Mouse (Mus musculus) lung, postnatal 0 days (tissue): ENCODE results near the gene Ppp1r21. TPM values are rescaled to one million over a fixed set of nuclear protein-coding genes. Genes with fewer than 3 reads are reported as not detected.

Experiments
- ATAC-seq: fragments of 200-750 bp; cut with Nextera tagmentation; 2 replicates; pipeline ENCODE4 v1.8.0; 2017; ENCODE audit warnings: moderate library complexity
- DNase-seq: peaks from one replicate; pipeline ENCODE4 v3.0.0-alpha.2; 2016; ENCODE audit warnings: low spot score
- H3K27ac ChIP-seq: fragments of 300-500 bp; sonication (generic); 2 replicates; pipeline ENCODE4 v1.5.1; 2014; ENCODE audit warnings: antibody characterized with exemption, mild to moderate bottlenecking, low read length, mixed read lengths
- H3K27me3 ChIP-seq: fragments of 300-500 bp; sonication (generic); replicated peaks from 2 replicates; pipeline ENCODE4 v1.6.1; 2014; ENCODE audit warnings: low read length, mixed read lengths; ENCODE audit not compliant: insufficient read depth
- H3K36me3 ChIP-seq: fragments of 300-500 bp; sonication (generic); 2 replicates; pipeline ENCODE4 v1.6.1; 2014; ENCODE audit warnings: low read length, mixed read lengths; ENCODE audit not compliant: insufficient read depth
- H3K4me1 ChIP-seq: fragments of 300-500 bp; sonication (generic); 2 replicates; pipeline ENCODE4 v1.6.1; 2014; ENCODE audit warnings: antibody characterized with exemption, low read depth, low read length, mixed read lengths; ENCODE audit not compliant: insufficient read depth
- H3K4me2 ChIP-seq: fragments of 300-500 bp; sonication (generic); replicated peaks from 2 replicates; pipeline ENCODE4 v1.6.1; 2014; ENCODE audit warnings: low read depth, mild to moderate bottlenecking, low read length, moderate library complexity, mixed read lengths
- H3K4me3 ChIP-seq: fragments of 300-500 bp; sonication (generic); 2 replicates; pipeline ENCODE4 v1.5.1; 2014; ENCODE audit warnings: low read depth, low read length
- H3K9ac ChIP-seq: fragments of 300-500 bp; sonication (generic); replicated peaks from 2 replicates; pipeline ENCODE4 v1.6.1; 2014; ENCODE audit warnings: low read depth, mild to moderate bottlenecking
- H3K9me3 ChIP-seq: fragments of 300-500 bp; sonication (generic); 2 replicates; pipeline ENCODE4 v1.6.1; 2016; ENCODE audit warnings: low read length, mixed read lengths
- CTCF ChIP-seq: IDR thresholded peaks from 2 replicates; pipeline ENCODE4 v1.5.1; 2016; ENCODE audit warnings: antibody characterized with exemption, mild to moderate bottlenecking
- EP300 ChIP-seq: IDR thresholded peaks from 2 replicates; pipeline ENCODE4 v1.6.1; 2016; ENCODE audit warnings: antibody characterized with exemption, mild to moderate bottlenecking, control low read depth
- WGBS: fragments of 180-500 bp; shearing (Covaris S2); extraction: QIAGEN DNeasy Blood & Tissue Kit; methylation state at CpG from one replicate; pipeline ENCODE4 v1.1.7; 2014; 5-methylcytosine and 5-hydroxymethylcytosine counted together
- polyA plus RNA-seq: library from polyadenylated mRNA; unstranded; fragments of >200 nt; fragmentation: Nextera tagmentation; extraction: Ambion mirVana; gene quantifications from 2 replicates; pipeline ENCODE4 v1.2.1, GENCODE M21; 2015

Gene Ppp1r21
- polyA plus RNA-seq, 1 experiment from 2014 or later: 18.6 TPM

DNA sequence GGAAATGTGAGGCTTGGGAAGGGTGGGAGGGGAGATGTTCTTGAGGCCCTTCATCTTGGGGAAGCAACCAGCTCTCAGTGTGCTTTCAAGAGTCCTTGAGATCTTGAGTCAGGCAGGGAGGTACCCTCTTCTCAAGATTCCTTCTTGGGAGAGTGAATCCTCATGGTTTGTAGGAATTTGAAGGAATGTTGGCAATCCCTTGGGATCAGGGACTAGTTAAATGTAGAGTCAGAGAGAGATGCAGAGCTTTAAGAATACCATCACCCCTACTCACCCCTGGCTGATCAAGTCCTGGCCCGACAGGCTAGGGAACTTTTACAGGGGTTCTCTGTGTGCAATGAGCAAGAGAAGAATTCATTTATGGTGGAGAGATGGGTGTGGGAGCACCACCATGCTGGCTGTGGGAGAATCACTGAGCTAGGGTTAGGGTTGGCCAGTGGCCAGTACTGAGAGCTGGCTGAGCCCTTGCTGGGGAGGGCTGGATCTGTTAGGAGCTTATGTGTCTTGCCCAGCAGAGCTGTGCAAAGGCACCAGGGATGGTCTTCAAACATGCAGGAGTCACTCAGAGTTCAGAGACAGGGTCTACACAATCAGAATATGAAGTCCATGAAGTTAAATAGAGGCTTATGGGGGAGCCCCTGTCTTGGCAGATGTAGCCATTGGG lies 85.7 kb downstream of the Ppp1r21 start:
- ATAC-seq (no peak), DNase-seq (no peak)
- Histone ChIP-seq H3K4me3 (no peak overlapping the region), H3K9me3 (no peaks in the 10 kb centered on the region), H3K27me3 (no peaks in the 10 kb centered on the region), H3K4me2 (no peak overlapping the region), H3K4me1 (peaks cover 10% of the 10 kb centered on the region; the same call in 1 of the 2 replicates), H3K9ac (no peak overlapping the region), H3K27ac (no peak overlapping the region), H3K36me3 (no peaks in the 10 kb centered on the region)
- WGBS: 71% methylated on average over 1 of the region's 1 CpGs
- no peak for TF ChIP-seq CTCF
- TF ChIP-seq EP300: no peak; the same call in 1 of the 2 replicates

DNA sequence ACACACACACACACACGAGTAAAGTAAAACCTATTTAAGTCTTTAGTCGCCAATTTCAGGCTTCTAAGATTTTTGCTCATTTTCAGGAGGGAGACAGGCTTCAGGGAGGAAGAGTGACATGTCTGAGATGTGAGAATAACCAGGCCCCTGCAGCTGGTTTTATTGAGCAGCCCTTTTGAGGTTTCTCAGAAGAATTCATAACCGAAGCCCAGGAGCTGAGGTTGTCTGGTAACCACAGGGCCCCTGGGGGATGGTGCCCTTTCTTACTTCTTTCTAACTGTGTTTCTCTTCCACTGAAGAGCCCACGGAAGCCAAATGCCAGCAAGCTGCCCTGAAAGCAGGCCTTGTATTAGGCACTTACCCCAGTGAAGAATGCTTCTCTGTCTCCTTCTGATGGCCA lies 91.0 kb downstream of the Ppp1r21 start:
- Histone ChIP-seq H3K4me2 (no peak overlapping the region), H3K36me3 (peaks cover 3% of the 10 kb centered on the region; the same call in 1 of the 2 replicates), H3K4me3 (no peak overlapping the region), H3K27me3 (no peaks in the 10 kb centered on the region), H3K9ac (no peak overlapping the region), H3K4me1 (peaks cover 2% of the 10 kb centered on the region; the same call in 1 of the 2 replicates), H3K9me3 (no peaks in the 10 kb centered on the region), H3K27ac (no peak overlapping the region)
- TF ChIP-seq CTCF (no peak), EP300 (no peak)
- ATAC-seq (no peak), DNase-seq (no peak)
- 85% methylated on average over 4 of the region's 4 CpGs for WGBS

DNA sequence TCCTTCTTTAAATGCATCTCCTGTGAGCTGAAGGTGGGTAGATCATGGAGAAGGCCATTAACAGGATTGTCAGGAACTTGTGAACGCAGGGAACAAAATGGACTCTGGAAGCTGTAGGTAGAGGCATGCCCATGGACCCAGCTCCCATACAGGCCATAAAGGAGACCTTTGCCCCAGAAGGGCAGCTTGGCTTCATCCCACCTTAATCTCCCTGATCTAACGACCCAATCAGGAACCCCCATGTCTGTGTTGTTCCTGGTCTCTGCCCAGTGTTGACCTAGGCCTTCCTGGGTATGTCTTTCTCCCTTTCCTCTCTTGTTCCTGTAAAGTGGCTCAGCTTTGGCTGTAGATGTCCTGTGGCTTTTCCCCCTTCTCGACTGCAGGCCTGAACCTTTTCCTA lies 91.5 kb downstream of the Ppp1r21 start:
- WGBS: 79% methylated on average over 3 of the region's 3 CpGs
- DNase-seq: no peak
- H3K27me3 ChIP-seq: no peaks in the 10 kb centered on the region
- H3K9ac ChIP-seq: no peak overlapping the region
- no peak overlapping the region for H3K4me3 ChIP-seq
- no peak for TF ChIP-seq CTCF
- TF ChIP-seq EP300: no peak
- H3K27ac ChIP-seq: no peak overlapping the region
- peaks cover 3% of the 10 kb centered on the region; the same call in 1 of the 2 replicates for H3K36me3 ChIP-seq
- no peak overlapping the region for H3K4me2 ChIP-seq
- ATAC-seq: no peak
- peaks cover 7% of the 10 kb centered on the region; the same call in 1 of the 2 replicates for H3K4me1 ChIP-seq
- H3K9me3 ChIP-seq: no peaks in the 10 kb centered on the region

DNA sequence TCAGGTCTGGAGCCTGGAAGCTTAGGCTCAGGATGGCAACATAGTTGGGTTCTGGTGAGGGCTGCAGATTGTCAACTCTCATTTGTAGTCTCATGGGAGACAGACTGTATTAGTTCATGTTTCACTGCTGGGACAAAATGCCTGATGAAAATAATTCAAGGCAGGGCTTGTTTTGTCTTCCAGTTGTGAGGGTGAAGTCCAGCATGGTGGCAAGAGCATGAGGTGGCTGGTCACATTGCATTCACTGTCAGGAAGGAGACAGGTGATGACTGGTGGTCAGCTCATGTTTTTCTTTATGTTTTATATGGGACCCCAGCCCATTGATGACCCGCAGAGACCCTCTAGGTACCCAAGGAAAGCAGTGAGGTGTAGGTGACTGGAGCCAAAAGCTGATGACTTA lies 92.8 kb downstream of the Ppp1r21 start:
- Histone ChIP-seq H3K4me3 (no peak overlapping the region), H3K4me2 (no peak overlapping the region), H3K36me3 (peaks cover 3% of the 10 kb centered on the region; the same call in 1 of the 2 replicates), H3K4me1 (peaks cover 19% of the 10 kb centered on the region), H3K9me3 (no peaks in the 10 kb centered on the region), H3K27ac (no peak overlapping the region), H3K9ac (no peak overlapping the region), H3K27me3 (no peaks in the 10 kb centered on the region)
- ATAC-seq (no peak), DNase-seq (no peak)
- no peak for TF ChIP-seq EP300
- no peak for TF ChIP-seq CTCF
- 96% methylated on average over 1 of the region's 1 CpGs for WGBS

DNA sequence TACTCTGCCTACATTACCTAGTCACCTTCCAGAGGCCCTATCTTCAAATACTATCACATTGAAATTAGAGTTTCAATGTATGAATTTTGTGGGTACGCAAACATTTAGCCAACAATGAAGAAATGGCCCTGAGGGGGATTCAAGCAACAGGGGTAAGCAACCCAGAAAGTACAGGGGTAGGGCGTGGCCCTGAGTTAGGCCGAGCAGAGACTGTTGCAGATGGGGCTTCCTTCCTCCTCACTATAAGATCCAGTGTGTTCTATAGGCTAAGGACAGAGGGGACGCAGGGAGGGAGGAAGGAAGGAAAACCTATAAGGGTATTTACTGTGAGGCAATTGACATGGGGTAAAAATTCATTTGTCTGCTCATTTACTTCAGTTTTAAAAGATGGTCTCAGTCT lies 94.5 kb downstream of the Ppp1r21 start:
- ATAC-seq: no peak
- H3K4me1 ChIP-seq: peaks cover 24% of the 10 kb centered on the region
- H3K4me3 ChIP-seq: no peak overlapping the region
- no peak overlapping the region for H3K4me2 ChIP-seq
- DNase-seq: no peak
- 83% methylated on average over 4 of the region's 4 CpGs for whole genome bisulfite sequencing
- H3K36me3 ChIP-seq: peaks cover 3% of the 10 kb centered on the region; the same call in 1 of the 2 replicates
- no peaks in the 10 kb centered on the region for H3K9me3 ChIP-seq
- no peak overlapping the region for H3K27ac ChIP-seq
- H3K9ac ChIP-seq: no peak overlapping the region
- no peak for TF ChIP-seq CTCF
- no peak for TF ChIP-seq EP300
- H3K27me3 ChIP-seq: no peaks in the 10 kb centered on the region

DNA sequence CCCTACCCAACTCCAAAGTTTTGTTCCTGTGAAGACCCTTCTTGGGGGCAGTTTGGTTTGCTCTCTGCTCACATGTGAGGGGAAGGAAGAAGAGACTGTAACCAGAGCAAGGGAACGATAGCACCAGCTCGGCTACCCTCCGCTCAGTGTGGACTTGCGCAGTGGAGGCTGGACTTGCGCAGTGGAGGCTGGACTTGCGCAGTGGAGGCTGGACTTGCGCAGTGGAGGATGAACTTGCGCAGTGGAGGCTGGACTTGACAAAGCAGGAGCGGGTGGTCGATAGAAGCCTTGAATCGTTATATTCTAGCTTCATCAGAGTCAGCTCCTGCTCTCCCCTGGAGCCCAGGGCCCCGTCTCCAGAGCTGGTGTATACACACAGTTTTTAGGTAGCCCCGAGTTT lies 95.4 kb downstream of the Ppp1r21 start:
- Histone ChIP-seq H3K36me3 (peaks cover 3% of the 10 kb centered on the region; the same call in 1 of the 2 replicates), H3K27me3 (no peaks in the 10 kb centered on the region), H3K27ac (peak overlapping the region; percentile 97), H3K4me3 (no peak overlapping the region), H3K4me1 (peaks cover 33% of the 10 kb centered on the region), H3K9ac (no peak overlapping the region), H3K9me3 (no peaks in the 10 kb centered on the region), H3K4me2 (no peak overlapping the region)
- WGBS: 81% methylated on average over 13 of the region's 13 CpGs
- DNase-seq (no peak), ATAC-seq (no peak)
- TF ChIP-seq CTCF (no peak), EP300 (no peak)
